Mouse (Mus musculus) left cerebral cortex, postnatal 14 days (tissue): ENCODE results near the gene Creb1. TPM values are rescaled to one million over a fixed set of nuclear protein-coding genes. Genes with fewer than 3 reads are reported as not detected.

Experiments
- DNase-seq, 2 experiments: peaks; one replicate each; pipeline ENCODE4 v3.0.0; 2021 to 2022; ENCODE audit warnings: low spot score in 2 of 2, mixed read lengths in 1 of 2
- intact Hi-C: fragments of 180-260 bp; cut with DNase I; formaldehyde crosslinking; loops from one replicate; pipeline ENCODE4 v1.15.1; 2025
- long read RNA-seq, 2 experiments: library from polyadenylated mRNA; stranded (forward); transcript quantifications; one replicate each; pipeline ENCODE4 v2.0.0; 2021
- total RNA-seq, 2 experiments: library from RNA; stranded (reverse); gene quantifications; 2 replicates each; pipeline ENCODE4 v1.2.3; 2021

Creb1 gene
- total RNA-seq, result 10 to 100 TPM; 48.1 to 48.8 TPM
- long read RNA-seq, experiment 1, partial matches to known transcripts, result 0 of 23 reads
- long read RNA-seq, experiment 1, other reads (novel, unspliced or antisense), result 21 of 23 reads
- long read RNA-seq, experiment 2, full-length matches to known transcripts, result 2 of 21 reads
- long read RNA-seq, experiment 2, partial matches to known transcripts, result 2 of 21 reads
- long read RNA-seq, experiment 2, other reads (novel, unspliced or antisense), result 17 of 21 reads

DNA sequence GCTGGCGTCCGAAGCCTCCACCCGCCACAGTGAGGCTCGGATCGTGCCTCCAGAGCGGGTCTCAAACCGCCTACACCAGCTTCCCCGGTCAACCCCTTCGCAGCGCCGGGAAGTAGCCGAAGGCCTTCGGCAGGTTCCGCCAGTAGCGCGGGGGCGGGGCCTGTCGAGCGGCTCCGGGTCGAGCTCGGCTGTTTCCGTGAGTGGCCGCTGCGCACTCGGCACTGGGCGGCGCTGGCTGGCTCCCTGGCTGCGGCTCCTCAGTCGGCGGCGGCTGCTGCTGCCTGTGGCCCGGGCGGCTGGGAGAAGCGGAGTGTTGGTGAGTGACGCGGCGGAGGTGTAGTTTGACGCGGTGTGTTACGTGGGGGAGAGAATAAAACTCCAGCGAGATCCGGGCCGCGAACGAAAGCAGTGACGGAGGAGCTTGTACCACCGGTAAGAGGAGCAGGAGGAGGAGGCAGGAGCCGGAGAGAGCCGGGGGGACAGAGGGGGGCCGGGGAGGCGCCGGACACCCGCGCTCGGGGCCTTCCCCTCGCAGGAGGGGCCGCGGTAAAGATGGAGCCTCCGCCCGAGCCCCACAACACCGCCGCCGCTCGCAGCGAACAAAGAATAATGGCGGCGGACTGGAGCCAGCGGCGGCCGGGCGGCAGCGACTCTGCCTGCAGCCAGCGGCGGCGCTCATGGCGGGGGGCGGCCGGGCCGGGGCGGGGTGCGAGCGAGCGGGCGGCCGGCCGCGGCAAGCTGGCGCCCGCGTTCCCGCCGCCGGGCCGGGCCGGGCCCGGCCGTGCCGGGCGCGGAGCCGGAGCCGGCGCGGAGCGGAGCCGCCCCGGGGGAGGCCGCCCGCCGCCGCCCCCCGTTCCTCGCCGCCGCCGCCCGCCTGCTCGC is at the start of gene Creb1:
TSS of gene Creb1 (plus strand) at position 57 of the 882 bp plus-strand sequence.
- peak; percentile 99 to 100 for DNase-seq
- intact Hi-C loops, result no loop called here

DNA sequence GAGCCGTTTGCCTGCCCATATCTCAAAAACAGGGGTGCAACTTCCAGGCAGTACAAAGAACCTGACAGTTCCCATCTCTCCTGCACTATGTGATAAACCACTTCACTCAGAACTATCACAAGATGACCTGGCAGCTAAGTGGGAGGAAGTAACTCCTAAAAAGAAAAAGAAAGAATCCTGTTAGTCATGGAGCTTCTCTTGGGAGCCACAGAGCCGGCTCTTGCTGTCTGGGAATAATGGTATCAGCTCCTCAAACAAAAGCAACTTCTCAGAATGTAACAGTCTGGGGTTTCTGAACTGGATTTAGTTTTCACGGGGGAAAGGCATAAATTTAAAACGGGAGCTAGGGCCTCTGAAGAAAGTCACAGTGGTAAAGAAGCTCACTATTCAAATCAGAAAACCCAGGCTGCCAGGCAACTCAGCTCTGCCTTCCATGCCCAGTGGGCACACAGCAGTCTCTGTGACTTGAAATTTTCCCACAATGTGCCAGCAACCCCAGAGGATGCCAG is 43.9 kb upstream of the Creb1 start:
- intact Hi-C loops, result no loop called here
- DNase-seq, result no peak

DNA sequence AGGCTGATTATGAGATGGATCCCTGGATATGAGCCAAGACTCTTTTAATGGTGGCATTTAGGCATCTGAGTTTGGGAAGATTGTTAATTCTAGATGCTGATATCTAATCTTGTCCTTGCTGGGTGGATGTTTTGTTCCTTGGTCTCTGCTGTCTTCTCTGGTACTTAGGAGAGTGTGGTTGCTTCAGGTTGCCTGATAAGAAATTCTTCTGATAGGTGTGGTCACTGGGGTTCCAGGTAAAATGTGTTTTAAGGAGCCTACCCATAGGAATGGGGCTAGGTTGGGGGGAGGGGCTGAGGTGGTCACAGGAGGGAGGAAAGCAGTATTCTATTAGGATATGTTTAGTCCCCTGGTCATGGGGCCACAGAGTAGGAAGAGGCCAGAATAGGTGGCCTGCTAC is 35.6 kb upstream of the Creb1 start:
- intact Hi-C loops, result no loop called here
- DNase-seq, result no peak

DNA sequence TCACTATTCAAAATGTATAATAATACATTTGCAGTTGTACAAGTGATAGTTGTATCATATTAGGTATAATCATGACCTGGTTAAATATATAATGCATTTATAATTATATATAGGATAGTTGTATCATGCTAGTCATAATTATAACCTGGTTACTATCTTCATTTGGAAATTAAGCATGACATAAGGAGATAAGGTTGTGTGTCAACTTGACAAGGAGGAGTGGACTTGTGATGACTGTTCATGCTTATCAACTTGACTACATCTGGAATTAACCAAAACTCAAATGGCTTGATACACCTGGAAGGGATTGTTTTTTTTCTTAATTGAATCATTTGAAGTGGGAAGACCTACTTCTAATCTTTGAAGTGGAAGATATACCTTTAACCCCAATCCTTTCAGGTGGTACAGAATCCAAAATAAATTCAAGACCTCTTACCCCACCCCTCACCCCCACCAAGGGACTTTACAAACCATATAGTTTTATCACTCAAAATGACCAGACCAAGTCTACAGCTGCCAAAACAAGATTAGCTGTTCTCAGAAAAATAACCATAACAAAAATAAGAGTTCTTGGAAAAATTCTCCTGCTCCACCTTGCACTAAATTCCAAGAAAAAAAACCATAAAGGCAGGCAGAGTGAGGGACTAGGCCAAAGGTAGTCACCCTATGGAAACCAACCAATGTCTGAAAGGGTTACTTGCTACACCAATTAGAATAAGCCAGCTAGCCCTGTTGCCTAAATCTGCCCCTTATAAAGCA is 30.9 kb upstream of the Creb1 start:
- intact Hi-C loops, result no loop called here
- no peak for DNase-seq

GRCm38 (mm10) chr1:64508479-64509096 is 23.9 kb upstream of the Creb1 start:
- intact Hi-C loops, result no loop called here
- no peak for DNase-seq

- peak; percentile 81 to 89 for DNase-seq
- intact Hi-C loops, result no loop called here
Observed at GRCm38 (mm10) chr1:64509678-64510077, 22.8 kb upstream of the Creb1 start.

- no peak for DNase-seq
- intact Hi-C loops, result no loop called here
Observed at GRCm38 (mm10) chr1:64514184-64514583, 18.3 kb upstream of the Creb1 start.

DNA sequence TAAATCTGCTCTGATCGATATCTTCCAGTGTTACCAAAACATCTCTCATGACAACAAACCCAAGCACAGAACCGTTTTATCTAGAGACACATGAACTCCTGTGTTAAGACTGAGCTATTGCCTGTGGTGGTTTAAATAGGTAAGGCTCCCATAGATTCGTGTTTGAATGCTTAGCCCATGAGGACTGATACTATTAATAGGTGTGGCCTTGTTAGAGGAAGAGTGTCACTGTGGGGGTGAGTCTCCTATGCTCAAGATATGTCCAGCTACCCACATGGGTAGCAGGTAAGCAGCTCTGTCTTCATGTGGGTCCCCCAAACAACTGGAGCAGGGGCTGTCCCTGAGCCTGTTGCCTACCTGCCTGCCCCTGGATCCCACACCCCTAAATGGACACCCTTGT is 15.9 kb upstream of the Creb1 start:
- intact Hi-C loops, result no loop called here
- DNase-seq, result no peak

DNA sequence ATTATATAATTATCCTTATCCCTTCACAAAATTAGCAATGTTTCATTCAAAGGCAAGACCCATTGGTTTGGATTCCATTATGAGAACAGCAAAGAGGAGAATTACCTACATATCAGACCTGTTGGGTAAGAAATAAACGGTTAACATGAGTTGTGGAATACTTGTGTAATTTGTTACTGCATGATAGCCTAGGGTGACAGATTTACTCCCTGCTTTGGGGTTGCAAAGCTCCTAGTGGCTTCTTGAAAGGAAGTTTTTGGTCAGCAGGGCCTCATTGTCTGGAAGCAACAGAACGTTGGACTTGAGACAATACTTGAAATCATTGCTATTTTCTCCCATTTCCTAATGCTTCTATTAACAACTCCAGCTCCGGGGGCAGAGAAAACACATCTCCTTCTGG is 14.0 kb upstream of the Creb1 start:
- DNase-seq, result no peak
- intact Hi-C loops, result no loop called here

- intact Hi-C loops, result no loop called here
- no peak for DNase-seq
Observed at GRCm38 (mm10) chr1:64519345-64519744, 13.1 kb upstream of the Creb1 start.

GRCm38 (mm10) chr1:64519901-64520300 is 12.5 kb upstream of the Creb1 start:
- intact Hi-C loops, result loop anchor here (10.0 kb wide), 1 partner anchor 55 kb away; no protein-coding TSS in a partner anchor
- DNase-seq, result no peak

- DNase-seq, result no peak
- intact Hi-C loops, result loop anchor here (10.0 kb wide), 1 partner anchor 57 kb away; no protein-coding TSS in a partner anchor
Observed at GRCm38 (mm10) chr1:64521734-64522133, 10.7 kb upstream of the Creb1 start.

- DNase-seq, result no peak
- intact Hi-C loops, result loop anchor here (10.0 kb wide), 1 partner anchor 58 kb away; no protein-coding TSS in a partner anchor
Observed at GRCm38 (mm10) chr1:64522637-64523036, 9.8 kb upstream of the Creb1 start.

DNA sequence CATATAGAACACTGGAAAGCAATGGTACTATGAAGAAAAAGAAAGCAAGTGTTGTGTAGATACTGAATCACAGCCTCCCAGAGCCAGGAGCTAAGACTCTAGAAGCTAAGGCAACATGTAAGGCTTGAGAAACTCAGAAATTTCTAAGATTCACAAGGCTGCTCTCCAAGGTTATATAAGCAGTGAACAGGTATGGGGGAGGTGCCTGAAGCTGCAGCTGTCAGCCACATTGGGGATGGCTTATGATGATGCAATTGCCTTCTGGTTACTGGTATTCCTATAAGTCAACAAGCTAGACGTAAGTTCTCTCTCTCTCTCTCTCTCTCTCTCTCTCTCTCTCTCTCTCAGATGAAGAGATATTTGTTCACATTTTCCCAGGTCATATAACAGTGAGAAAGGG is 9.3 kb upstream of the Creb1 start:
- peak in 1 of 2 experiments; percentile 31 for DNase-seq
- intact Hi-C loops, result loop anchor here (10.0 kb wide), 1 partner anchor 58 kb away; no protein-coding TSS in a partner anchor

- intact Hi-C loops, result loop anchor here (10.0 kb wide), 1 partner anchor 60 kb away; no protein-coding TSS in a partner anchor
- DNase-seq, result no peak
Observed at GRCm38 (mm10) chr1:64524661-64525060, 7.8 kb upstream of the Creb1 start.

GRCm38 (mm10) chr1:64527626-64528025 is 4.8 kb upstream of the Creb1 start:
- intact Hi-C loops, result loop anchor here (10.0 kb wide), 1 partner anchor 63 kb away; no protein-coding TSS in a partner anchor
- no peak for DNase-seq

- DNase-seq, result no peak
- intact Hi-C loops, result loop anchor here (10.0 kb wide), 1 partner anchor 65 kb away; no protein-coding TSS in a partner anchor
Observed at GRCm38 (mm10) chr1:64529781-64530315, 2.6 kb upstream of the Creb1 start.

- no peak for DNase-seq
- intact Hi-C loops, result no loop called here
Observed at GRCm38 (mm10) chr1:64531548-64531947, 897 bp upstream of the Creb1 start.

GRCm38 (mm10) chr1:64532067-64532523 is 350 bp upstream of the Creb1 start:
- DNase-seq, result no peak
- intact Hi-C loops, result no loop called here
